Mouse (Mus musculus) heart, embryonic 14.5 days (tissue): ENCODE data around the gene Igfn1. TPM values are rescaled to one million over a fixed set of nuclear protein-coding genes. Genes with fewer than 3 reads are reported as not detected.

Experiments
- ATAC-seq: fragments of 200-750 bp; cut with Nextera tagmentation; 2 replicates; pipeline ENCODE4 v1.8.0; 2017; ENCODE audit warnings: low read depth, moderate TSS enrichment; ENCODE audit not compliant: insufficient number of reproducible peaks, insufficient read depth, low FRiP score
- H3K27ac ChIP-seq, 2 experiments: fragments of 200-500 bp in 1 of 2; fragments of 300-500 bp in 1 of 2; sonication (generic) in 1 of 2; replicated peaks in 1 of 2; 2 replicates each; pipeline ENCODE4 v1.5.1; 2012 to 2014; ENCODE audit warnings: low read depth in 2 of 2, low read length in 2 of 2, control low read depth in 1 of 2, mild to moderate bottlenecking in 1 of 2, mixed read lengths in 1 of 2; ENCODE audit not compliant: control insufficient read depth in 1 of 2, insufficient read depth in 1 of 2
- H3K27me3 ChIP-seq: fragments of 300-500 bp; sonication (generic); 2 replicates; pipeline ENCODE4 v1.6.1; 2014; ENCODE audit warnings: mild to moderate bottlenecking, low read length, control low read depth; ENCODE audit not compliant: control insufficient read depth, insufficient read depth
- H3K36me3 ChIP-seq: fragments of 300-500 bp; sonication (generic); 2 replicates; pipeline ENCODE4 v1.6.1; 2014; ENCODE audit warnings: mild to moderate bottlenecking, control low read depth, low read length, mixed read lengths; ENCODE audit not compliant: control insufficient read depth, insufficient read depth
- H3K4me1 ChIP-seq, 2 experiments: fragments of 200-500 bp in 1 of 2; fragments of 300-500 bp in 1 of 2; sonication (generic) in 1 of 2; 2 replicates each; pipeline ENCODE4 v1.6.1; 2012 to 2014; ENCODE audit warnings: low read length in 2 of 2, control low read depth in 1 of 2, mixed read lengths in 1 of 2; ENCODE audit not compliant: control insufficient read depth in 2 of 2, insufficient read depth in 2 of 2
- H3K4me2 ChIP-seq: fragments of 300-500 bp; sonication (generic); 2 replicates; pipeline ENCODE4 v1.6.1; 2014; ENCODE audit warnings: mild to moderate bottlenecking, low read length
- H3K4me3 ChIP-seq, 2 experiments: fragments of 200-500 bp in 1 of 2; fragments of 300-500 bp in 1 of 2; sonication (generic) in 1 of 2; 2 replicates each; pipeline ENCODE4 v1.5.1; 2012 to 2014; ENCODE audit warnings: low read length in 2 of 2, mild to moderate bottlenecking in 2 of 2, control low read depth in 1 of 2, low read depth in 1 of 2, moderate library complexity in 1 of 2; ENCODE audit not compliant: control insufficient read depth in 1 of 2, insufficient read depth in 1 of 2
- H3K9ac ChIP-seq: fragments of 300-500 bp; sonication (generic); 2 replicates; pipeline ENCODE4 v1.6.1; 2014; ENCODE audit warnings: mild to moderate bottlenecking, low read length
- H3K9me3 ChIP-seq: fragments of 300-500 bp; sonication (generic); 2 replicates; pipeline ENCODE4 v1.6.1; 2016; ENCODE audit warnings: low read length, control low read depth; ENCODE audit not compliant: control insufficient read depth
- WGBS: fragments of 180-500 bp; shearing (Covaris S2); extraction: QIAGEN DNeasy Blood & Tissue Kit; methylation state at CpG from one replicate; pipeline ENCODE4 v1.1.7; 2014; 5-methylcytosine and 5-hydroxymethylcytosine counted together
- polyA plus RNA-seq: library from polyadenylated mRNA; unstranded; fragments of >200 nt; fragmentation: Nextera tagmentation; extraction: Ambion mirVana; gene quantifications from 2 replicates; pipeline ENCODE4 v1.2.1, GENCODE M21; 2014

Gene Igfn1
- polyA plus RNA-seq, 1 experiment from 2014 or later: 0.08 TPM

- H3K27me3 ChIP-seq: peaks cover 72% of the 10 kb centered on the region
- no peak overlapping the region for H3K4me3 ChIP-seq
- no peak for ATAC-seq
- peaks cover 3% of the 10 kb centered on the region in 2 experiments; a peak in 2 of 4 replicates for H3K4me1 ChIP-seq
- WGBS: 30% methylated on average over 5 of the region's 5 CpGs
- H3K4me2 ChIP-seq: no peak overlapping the region
- no peak overlapping the region for H3K27ac ChIP-seq
- H3K36me3 ChIP-seq: no peaks in the 10 kb centered on the region
- H3K9me3 ChIP-seq: no peaks in the 10 kb centered on the region
- no peak overlapping the region for H3K9ac ChIP-seq
Measured at GRCm38 (mm10) chr1:135916486-135917058, 89.6 kb downstream of the Igfn1 start.

- ATAC-seq: no peak
- no peak overlapping the region for H3K4me2 ChIP-seq
- H3K27ac ChIP-seq: no peak overlapping the region
- no peak overlapping the region for H3K9ac ChIP-seq
- no peaks in the 10 kb centered on the region for H3K9me3 ChIP-seq
- H3K36me3 ChIP-seq: no peaks in the 10 kb centered on the region
- WGBS: 67% methylated on average over 4 of the region's 4 CpGs
- H3K4me1 ChIP-seq: peaks cover 5 to 9% of the 10 kb centered on the region in 2 experiments; a peak in 1 of 4 replicates
- H3K4me3 ChIP-seq: no peak overlapping the region
- peaks cover 50% of the 10 kb centered on the region for H3K27me3 ChIP-seq
Measured at GRCm38 (mm10) chr1:135913657-135914056, 92.5 kb downstream of the Igfn1 start.

- Histone ChIP-seq H3K4me3 (no peak overlapping the region), H3K27me3 (peaks cover 11% of the 10 kb centered on the region), H3K9me3 (no peaks in the 10 kb centered on the region), H3K27ac (no peak overlapping the region), H3K4me1 (peaks cover 5 to 8% of the 10 kb centered on the region in 2 experiments; a peak in 1 of 4 replicates), H3K4me2 (no peak overlapping the region), H3K36me3 (no peaks in the 10 kb centered on the region), H3K9ac (no peak overlapping the region)
- ATAC-seq: no peak
- 33% methylated on average over 6 of the region's 6 CpGs for WGBS
Measured at GRCm38 (mm10) chr1:135909381-135909780, 96.8 kb downstream of the Igfn1 start.

- H3K27me3 ChIP-seq: peaks cover 5% of the 10 kb centered on the region; the same call in 1 of the 2 replicates
- ATAC-seq: no peak
- no peak overlapping the region for H3K4me2 ChIP-seq
- peaks cover 5 to 8% of the 10 kb centered on the region in 2 experiments; a peak in 1 of 4 replicates for H3K4me1 ChIP-seq
- H3K9ac ChIP-seq: no peak overlapping the region
- no peak overlapping the region for H3K27ac ChIP-seq
- WGBS: 55% methylated on average over 11 of the region's 11 CpGs
- H3K36me3 ChIP-seq: no peaks in the 10 kb centered on the region
- no peaks in the 10 kb centered on the region for H3K9me3 ChIP-seq
- H3K4me3 ChIP-seq: no peak overlapping the region
Measured at GRCm38 (mm10) chr1:135906736-135907135, 99.4 kb downstream of the Igfn1 start.

Other genes with a start within 250 kb of the Igfn1 start
- gene Phlda3, start 240.2 kb downstream of the Igfn1 start, polyA plus RNA-seq: 72.4 and 77.2 TPM in 2 replicates
- gene Tnni1, start 226.9 kb downstream of the Igfn1 start, polyA plus RNA-seq: 5,020 and 5,035 TPM in 2 replicates
- 3.1 and 4.8 TPM in 2 replicates for gene Lad1, start 187.7 kb downstream of the Igfn1 start, polyA plus RNA-seq
- 7,347 and 7,875 TPM in 2 replicates for gene Tnnt2, start 170.0 kb downstream of the Igfn1 start, polyA plus RNA-seq
- gene Pkp1, start 87.1 kb downstream of the Igfn1 start, polyA plus RNA-seq: 0.04 and 0.08 TPM in 2 replicates
- 38.9 and 82.2 TPM in 2 replicates for gene Tmem9, start 1.8 kb upstream of the Igfn1 start, polyA plus RNA-seq
- not detected in 2 replicates for gene Ascl5, start 44.5 kb upstream of the Igfn1 start, polyA plus RNA-seq
- 0.20 and 0.45 TPM in 2 replicates for gene Cacna1s, start 46.4 kb upstream of the Igfn1 start, polyA plus RNA-seq
- 1.0 and 1.1 TPM in 2 replicates for gene Kif21b, start 125.0 kb upstream of the Igfn1 start, polyA plus RNA-seq
- not detected in 2 replicates for gene Mroh3, start 206.5 kb upstream of the Igfn1 start, polyA plus RNA-seq
- gene Inava, start 227.9 kb upstream of the Igfn1 start, polyA plus RNA-seq: 0.08 and 0.30 TPM in 2 replicates